Comparison of ENCODE assay signal across 9 mouse cellular contexts in genomic region chr7:48959316-48959661, GRCm38 (mm10). TPM values are rescaled to one million over a fixed set of nuclear protein-coding genes. Genes with fewer than 3 reads are reported as not detected.
DNase-seq lines count a peak whose midpoint lies in the region; ATAC-seq and TF ChIP-seq lines count a peak whose summit lies in the region.
"Had no signal": no experiment of that assay in that cellular context is flagged by ENCODE, and none has a peak within 500 bp of the region (broad histone marks: within the 10 kb centered on the region; RNA-seq: fewer than 3 reads in every experiment).

No protein-coding gene starts in this region.

- no peaks in the 10 kb centered on the region for H3K36me3 ChIP-seq in embryonic facial prominence, embryonic 13.5 days
- no peaks in the 10 kb centered on the region for H3K36me3 ChIP-seq in hindbrain, embryonic 15.5 days
- no peaks in the 10 kb centered on the region for H3K36me3 ChIP-seq in neural tube, embryonic 12.5 days
- H3K36me3 ChIP-seq: liver, embryonic 15.5 days had no signal

- ATAC-seq in embryonic facial prominence, embryonic 13.5 days (ENCODE audit: insufficient number of reproducible peaks, insufficient read depth, low FRiP score, low TSS enrichment, low read depth), result no peak
- ATAC-seq in hindbrain, embryonic 15.5 days (ENCODE audit: low FRiP score, low read depth), result peak; percentile 17
- peak; percentile 35 for ATAC-seq in neural tube, embryonic 12.5 days (ENCODE audit: low FRiP score, low read depth)
- no peak for ATAC-seq in inflammation-experienced regulatory T-cells, adult 6 months

- H3K4me1 ChIP-seq in embryonic facial prominence, embryonic 13.5 days, result peaks cover 14% of the 10 kb centered on the region
- peaks cover 58% of the 10 kb centered on the region for H3K4me1 ChIP-seq in hindbrain, embryonic 15.5 days (replicated peaks)
- peaks cover 49% of the 10 kb centered on the region for H3K4me1 ChIP-seq in neural tube, embryonic 12.5 days
- H3K4me1 ChIP-seq: liver, embryonic 15.5 days had no signal

- WGBS in embryonic facial prominence, embryonic 13.5 days, result 11% methylated on average over 13 of the region's 13 CpGs
- 4% methylated on average over 13 of the region's 13 CpGs for WGBS in hindbrain, embryonic 15.5 days
- whole genome bisulfite sequencing in neural tube, embryonic 12.5 days, result 4% methylated on average over 13 of the region's 13 CpGs

- no peaks in the 10 kb centered on the region for H3K9me3 ChIP-seq in embryonic facial prominence, embryonic 13.5 days
- no peaks in the 10 kb centered on the region for H3K9me3 ChIP-seq in hindbrain, embryonic 15.5 days
- no peaks in the 10 kb centered on the region for H3K9me3 ChIP-seq in neural tube, embryonic 12.5 days
- H3K9me3 ChIP-seq: liver, embryonic 15.5 days had no signal

- no peak for TF ChIP-seq CTCF in layer of hippocampus, adult 2 months (conservative IDR thresholded peaks at IDR 0.05)

- H3K27me3 ChIP-seq in embryonic facial prominence, embryonic 13.5 days, result peaks cover 99% of the 10 kb centered on the region
- no peaks in the 10 kb centered on the region for H3K27me3 ChIP-seq in hindbrain, embryonic 15.5 days
- 0 out of 2 replicates have a peak, but pooled peaks cover 2% of the 10 kb centered on the region for H3K27me3 ChIP-seq in neural tube, embryonic 12.5 days (replicated peaks)

- H3K27ac ChIP-seq in layer of hippocampus, adult 2 months, result peak overlapping the region; percentile 75; the same call in 1 of the 2 replicates
- H3K27ac ChIP-seq in embryonic facial prominence, embryonic 13.5 days, result no peak overlapping the region
- H3K27ac ChIP-seq in hindbrain, embryonic 15.5 days (replicated peaks), result peak overlapping the region; percentile 75
- 0 out of 2 replicates have a peak overlapping the region, but pooled peaks have one; percentile 43 for H3K27ac ChIP-seq in neural tube, embryonic 12.5 days
- H3K27ac ChIP-seq: liver, embryonic 15.5 days had no signal

- H3K9ac ChIP-seq in embryonic facial prominence, embryonic 13.5 days, result no peak overlapping the region
- H3K9ac ChIP-seq in hindbrain, embryonic 15.5 days, result peak overlapping the region; percentile 74
- peak overlapping the region; percentile 69 for H3K9ac ChIP-seq in neural tube, embryonic 12.5 days
- H3K9ac ChIP-seq: liver, embryonic 15.5 days had no signal

- peak overlapping the region; percentile 71 for H3K4me3 ChIP-seq in layer of hippocampus, adult 2 months
- H3K4me3 ChIP-seq in embryonic facial prominence, embryonic 13.5 days, result peak overlapping the region; percentile 35
- H3K4me3 ChIP-seq in hindbrain, embryonic 15.5 days, result peak overlapping the region; percentile 84
- peak overlapping the region; percentile 55 for H3K4me3 ChIP-seq in neural tube, embryonic 12.5 days
- H3K4me3 ChIP-seq: liver, embryonic 15.5 days had no signal

- peak overlapping the region; percentile 63 for H3K4me2 ChIP-seq in embryonic facial prominence, embryonic 13.5 days
- peak overlapping the region; percentile 92 for H3K4me2 ChIP-seq in hindbrain, embryonic 15.5 days
- H3K4me2 ChIP-seq in neural tube, embryonic 12.5 days (replicated peaks), result peak overlapping the region; percentile 75
- H3K4me2 ChIP-seq: liver, embryonic 15.5 days had no signal

- no peak for DNase-seq in layer of hippocampus, adult 2 months (ENCODE audit: low spot score in 2 of 2)
- no peak for DNase-seq in layer of hippocampus, postnatal 25 days (ENCODE audit: extremely low spot score in 1 of 2, low spot score in 1 of 2)
- no peak for DNase-seq in B cell, adult 2 months
- DNase-seq in thymus, postnatal 14 days, result no peak

RNA-seq across cellular contexts. Expression of gene Nav2, which starts 50.8 kb away (rescaled TPM):
- total RNA-seq in layer of hippocampus, adult 2 months (2021), result 100 to 1,000 TPM in 1 of 2 experiments, 10 to 100 TPM in 1; 84.8 to 106 TPM
- 100 to 1,000 TPM in 1 of 2 experiments, 10 to 100 TPM in 1; 56.4 to 101 TPM for total RNA-seq in layer of hippocampus, postnatal 25 days (2021)
- polyA plus RNA-seq in embryonic facial prominence, embryonic 13.5 days (2015; fragmentation: Nextera tagmentation; extraction: Ambion mirVana), result 22.1 and 22.4 TPM in 2 replicates
- polyA plus RNA-seq in hindbrain, embryonic 15.5 days (2015; fragmentation: Nextera tagmentation; extraction: Ambion mirVana), result 24.7 and 26.5 TPM in 2 replicates
- polyA plus RNA-seq in neural tube, embryonic 12.5 days (2016; fragmentation: Nextera tagmentation; extraction: Ambion mirVana), result 25.2 and 28.5 TPM in 2 replicates
- polyA plus RNA-seq in inflammation-experienced regulatory T-cells, adult 6 months (2017; shearing (Covaris generic)), result 10 to 100 TPM; 27.1 to 51.3 (median 35.8) TPM

Comparison
In these comparisons a context has a peak if more than half of its experiments do, and no peak if none do; other contexts are left out.
1. ATAC-seq: peak in hindbrain, embryonic 15.5 days (single experiment) and neural tube, embryonic 12.5 days (single experiment); none in embryonic facial prominence, embryonic 13.5 days (single experiment) and inflammation-experienced regulatory T-cells, adult 6 months (single experiment).
2. Peak in every context shown above with its lines, with median percentiles within 50 percentile points of each other: H3K4me3 ChIP-seq and H3K4me2 ChIP-seq.